Mouse (Mus musculus) adrenal gland, adult 18-20 months (tissue): ENCODE results near the gene Dgkz. TPM values are rescaled to one million over a fixed set of nuclear protein-coding genes. Genes with fewer than 3 reads are reported as not detected.

Experiments used
- DNase-seq, 2 experiments: peaks; one replicate each; pipeline ENCODE4 v3.0.0; 2021 to 2022; ENCODE audit warnings: low spot score in 2 of 2
- long read RNA-seq, 2 experiments: library from polyadenylated mRNA; stranded (forward); transcript quantifications; one replicate each; pipeline ENCODE4 v2.0.0; 2021
- total RNA-seq, 2 experiments: library from RNA; stranded (reverse); gene quantifications; 1 replicate in 1 of 2; 2 replicates in 1 of 2; pipeline ENCODE4 v1.2.3; 2021

The Dgkz gene
- 10 to 100 TPM; 38.9 to 40.3 TPM for total RNA-seq
- long read RNA-seq, experiment 1, partial matches to known transcripts: 2 of 21 reads
- long read RNA-seq, experiment 1, other reads (novel, unspliced or antisense): 15 of 21 reads
- long read RNA-seq, experiment 2, partial matches to known transcripts: 8 of 22 reads
- long read RNA-seq, experiment 2, other reads (novel, unspliced or antisense): 8 of 22 reads

DNA sequence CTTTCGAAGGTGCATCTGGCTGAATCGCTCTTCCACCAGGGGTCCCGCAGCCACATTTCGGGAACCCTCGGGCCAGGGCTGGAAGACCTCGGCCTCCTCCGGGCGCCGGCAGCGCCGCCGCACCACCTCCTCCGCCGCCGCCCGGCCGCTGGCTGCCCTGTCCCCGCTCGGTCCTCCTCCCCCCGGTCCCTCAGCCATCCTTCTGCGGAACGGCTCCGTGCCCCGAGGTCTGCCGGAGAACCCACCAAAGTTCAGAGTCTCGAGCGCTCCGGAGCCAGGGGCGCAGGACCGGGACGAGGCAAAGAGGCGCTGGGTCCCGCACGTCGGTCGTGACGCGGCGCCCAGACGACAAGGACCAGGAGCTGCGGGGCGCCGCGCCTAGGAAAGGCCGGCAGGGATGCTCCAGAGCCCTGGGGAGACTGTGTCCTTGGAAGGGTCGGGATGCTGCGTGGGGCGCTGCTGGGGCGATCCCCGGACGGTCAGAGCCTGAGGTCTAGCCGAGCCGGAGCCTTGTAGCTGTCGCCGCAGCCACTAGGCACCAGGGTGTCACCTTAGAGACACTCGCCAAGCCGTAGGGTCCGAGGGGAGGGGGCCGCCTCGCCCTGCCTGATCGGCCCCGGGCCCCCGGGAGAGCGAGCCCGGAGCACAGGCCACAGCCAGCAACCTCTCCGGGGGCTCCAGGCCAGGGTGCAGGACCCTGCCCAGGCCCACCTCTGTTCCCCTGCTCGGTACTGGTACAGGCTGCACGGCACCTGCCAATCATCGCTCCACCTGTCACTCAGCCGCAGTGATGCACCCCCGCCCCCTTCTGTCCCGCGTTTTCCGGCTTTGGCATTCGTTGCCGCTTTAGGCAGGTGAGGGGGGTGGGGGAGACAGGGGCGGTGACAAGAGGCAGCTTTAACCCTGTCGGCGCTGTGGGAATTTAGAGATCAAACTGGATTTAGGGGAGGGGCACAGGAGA, at the start of gene Dgkz:
Gene Dgkz, minus strand, starts transcription at position 284 of the 961 bp plus-strand sequence.
- no peak for DNase-seq

DNA sequence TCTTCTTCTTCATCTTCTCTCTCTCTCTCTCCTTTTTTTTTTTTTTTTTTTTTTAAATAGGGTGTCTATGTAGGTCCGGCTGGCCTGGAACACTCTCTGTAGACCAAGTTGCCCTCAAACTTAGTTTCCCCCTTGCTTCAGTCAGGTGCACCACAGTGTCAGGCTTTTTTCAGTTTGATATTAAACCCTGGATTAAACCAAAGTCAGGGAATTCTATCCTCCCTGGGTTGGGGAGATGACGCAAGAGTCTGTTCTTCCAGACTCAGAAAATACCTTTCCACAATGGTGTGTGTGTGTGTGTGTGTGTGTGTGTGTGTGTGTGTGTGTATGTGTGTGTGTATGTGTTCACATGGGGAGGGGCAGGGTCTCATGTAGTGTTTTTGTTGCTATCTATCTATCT, 49.5 kb upstream of the Dgkz start:
- DNase-seq: no peak

DNA sequence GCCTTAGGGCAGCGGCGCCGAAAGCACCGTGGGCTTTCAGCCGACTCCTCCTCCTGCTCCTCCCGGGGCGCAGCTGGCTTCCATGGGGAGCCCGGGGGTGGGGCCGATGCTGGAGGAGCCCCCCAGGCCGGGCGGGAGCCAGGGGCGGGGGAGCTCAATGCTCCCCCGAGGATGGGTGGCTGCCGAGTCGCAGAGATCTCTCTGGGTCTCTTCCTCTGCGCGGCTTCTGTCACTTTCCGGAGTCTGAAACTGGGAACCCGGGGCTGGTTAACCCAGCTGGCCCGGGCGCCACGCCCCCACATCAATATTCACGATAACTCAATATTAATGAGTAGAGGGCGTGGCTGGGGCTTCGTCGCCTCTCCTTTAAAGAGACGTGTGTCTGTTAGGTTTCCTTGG, 48.6 kb upstream of the Dgkz start, which contains the start of gene Creb3l1:
Gene Creb3l1, minus strand, starts transcription at position 229 of the 399 bp plus-strand sequence.
- DNase-seq: peak; percentile 61 to 80

DNA sequence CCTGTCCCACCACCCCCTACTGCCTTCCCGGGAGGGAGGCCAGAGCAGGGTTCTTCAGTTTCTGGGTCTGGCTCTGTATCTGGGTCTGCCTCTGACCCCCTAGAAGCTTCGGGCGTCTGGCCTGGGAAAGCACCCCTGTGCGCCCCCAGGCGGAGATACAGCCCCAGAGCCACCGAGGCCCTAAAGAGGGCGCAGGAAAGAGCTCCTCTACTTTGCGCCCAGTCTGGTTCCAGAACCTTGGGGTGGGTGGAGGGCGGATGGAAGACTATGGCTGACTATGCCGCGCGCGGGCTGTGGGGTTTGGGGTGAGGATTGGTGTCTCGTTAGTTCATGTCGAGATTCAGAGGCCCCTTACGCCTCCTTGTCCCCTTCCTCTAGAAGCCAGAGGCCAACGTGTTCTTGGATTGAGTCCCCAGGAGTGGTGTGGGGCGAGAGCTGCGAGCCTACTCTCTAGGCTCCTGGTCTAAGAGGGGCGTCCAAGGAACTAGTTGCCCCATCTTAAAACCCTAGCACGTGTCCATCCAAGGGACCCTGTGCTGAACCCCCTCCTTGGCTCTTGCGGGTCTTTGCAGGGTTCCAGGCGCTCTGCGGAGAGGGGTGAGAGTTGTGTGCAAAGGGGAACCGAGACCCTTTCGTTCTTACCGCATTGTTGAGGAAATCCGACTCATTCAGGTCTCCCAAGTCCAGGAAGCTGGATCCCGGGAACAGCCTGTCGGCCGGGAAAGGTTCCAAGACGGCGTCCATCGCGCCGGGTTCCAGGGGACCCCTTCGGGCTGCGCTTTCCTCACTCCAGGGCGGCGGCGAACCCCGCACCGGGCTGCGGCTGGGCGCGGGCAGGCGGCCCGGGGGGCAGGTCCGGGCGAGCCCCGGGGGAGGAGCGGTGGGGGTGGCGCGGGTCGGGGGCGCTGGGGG, 48.0 kb upstream of the Dgkz start:
- peak in 1 of 2 experiments; percentile 54 for DNase-seq

DNA sequence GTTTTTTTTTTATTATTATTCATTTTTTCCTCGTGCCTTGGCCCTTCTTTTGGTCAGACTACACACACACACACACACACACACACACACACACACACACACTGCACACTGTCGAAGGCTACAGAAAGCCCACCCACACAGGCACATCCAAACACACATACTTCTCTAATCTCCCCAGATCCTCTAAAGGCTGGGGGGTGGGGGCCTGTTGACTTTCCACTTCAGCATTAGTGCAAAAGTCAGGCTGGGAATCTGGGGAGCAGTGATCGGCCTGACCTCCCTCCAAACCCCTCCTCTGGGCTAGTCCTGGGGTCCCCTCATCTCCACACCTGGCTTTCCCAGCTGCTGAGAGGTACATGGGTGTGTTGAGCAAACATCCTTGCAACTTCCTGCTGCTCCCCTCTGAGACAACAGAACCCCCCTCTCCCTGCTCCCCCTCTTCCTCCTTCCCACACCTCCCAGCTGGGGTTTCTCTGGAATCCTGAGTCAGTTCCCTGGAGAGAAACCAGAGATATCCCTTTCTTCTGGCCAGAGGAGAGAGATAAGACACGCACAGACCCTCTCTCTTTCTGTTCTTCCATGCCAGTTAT, 45.1 kb upstream of the Dgkz start:
- DNase-seq: no peak

DNA sequence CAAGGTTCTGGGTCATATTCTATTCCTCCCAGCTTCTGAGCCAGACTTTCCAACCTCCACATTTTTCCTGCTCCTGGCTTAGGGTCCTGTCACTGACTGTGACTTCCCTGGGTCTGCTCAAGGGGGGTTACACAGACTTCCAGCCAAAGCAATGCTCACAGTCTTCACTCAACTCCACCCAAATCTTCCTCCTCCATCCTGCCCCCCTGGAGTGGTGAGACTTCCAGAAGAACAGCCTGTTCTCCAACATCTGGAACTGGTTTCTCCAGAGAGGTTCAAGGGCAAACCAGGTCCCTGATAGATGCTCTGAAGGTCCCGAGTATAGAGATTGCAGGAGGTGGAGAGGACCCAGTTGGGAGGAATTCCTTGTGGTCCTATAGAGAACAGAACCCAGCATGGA, 41.8 kb upstream of the Dgkz start:
- DNase-seq: no peak

DNA sequence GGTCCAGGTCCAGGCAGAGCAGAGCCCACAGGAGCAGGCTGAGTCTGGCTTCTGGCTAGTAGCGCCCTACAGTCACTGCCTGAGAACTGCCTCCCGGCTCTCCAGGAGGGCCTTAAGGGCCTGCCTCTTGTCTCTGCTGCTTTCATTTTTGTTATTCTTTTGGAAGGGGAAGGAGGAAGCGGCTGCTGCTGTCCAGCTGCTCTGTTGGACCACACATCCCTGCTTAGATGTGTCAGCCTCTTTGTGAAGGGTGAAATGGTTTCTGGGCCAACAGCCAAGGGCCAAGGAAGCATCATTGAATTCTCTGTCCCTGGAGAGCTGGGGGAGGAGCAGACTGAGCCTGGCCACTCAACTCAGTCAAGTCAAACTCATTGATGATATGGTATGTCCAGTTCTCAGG, 41.3 kb upstream of the Dgkz start:
- DNase-seq: peak; percentile 55

DNA sequence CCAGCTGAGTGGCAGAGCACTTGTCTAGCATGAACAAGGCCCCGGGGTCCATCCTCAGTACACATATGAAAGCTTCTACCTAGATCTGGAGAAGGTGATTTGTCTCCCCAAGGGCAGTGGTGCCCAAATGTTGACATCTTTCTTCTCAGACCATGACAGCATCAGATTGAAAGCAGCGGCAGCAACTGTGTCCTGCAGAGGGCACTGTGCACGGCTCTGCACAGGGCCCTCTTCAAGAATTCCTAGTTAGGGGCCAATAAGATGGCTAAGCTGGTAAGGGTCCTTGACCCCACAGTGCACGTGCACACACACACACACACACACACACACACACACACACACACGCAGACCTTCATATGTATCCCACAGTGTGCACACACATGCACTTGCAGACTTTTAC, 39.2 kb upstream of the Dgkz start:
- DNase-seq: no peak

DNA sequence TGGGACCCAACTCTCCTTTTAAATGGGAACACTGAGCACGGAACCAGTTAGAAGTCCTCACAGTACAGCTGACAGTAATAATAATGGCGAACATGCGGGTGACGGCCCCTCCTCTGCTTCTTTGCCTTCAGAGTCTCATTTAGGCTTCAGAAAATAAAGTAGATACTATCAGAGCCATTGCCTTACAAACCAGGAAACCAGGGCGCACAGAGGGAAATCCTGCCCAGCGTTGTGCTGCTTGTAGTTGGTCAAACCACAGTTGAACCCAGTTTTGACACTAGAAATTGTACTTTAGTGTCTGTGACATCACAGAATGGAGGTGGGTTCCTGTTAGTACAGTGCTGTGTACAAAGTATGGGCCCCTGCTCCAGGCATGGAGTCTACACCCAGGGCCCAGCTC, 38.6 kb upstream of the Dgkz start:
- no peak for DNase-seq

DNA sequence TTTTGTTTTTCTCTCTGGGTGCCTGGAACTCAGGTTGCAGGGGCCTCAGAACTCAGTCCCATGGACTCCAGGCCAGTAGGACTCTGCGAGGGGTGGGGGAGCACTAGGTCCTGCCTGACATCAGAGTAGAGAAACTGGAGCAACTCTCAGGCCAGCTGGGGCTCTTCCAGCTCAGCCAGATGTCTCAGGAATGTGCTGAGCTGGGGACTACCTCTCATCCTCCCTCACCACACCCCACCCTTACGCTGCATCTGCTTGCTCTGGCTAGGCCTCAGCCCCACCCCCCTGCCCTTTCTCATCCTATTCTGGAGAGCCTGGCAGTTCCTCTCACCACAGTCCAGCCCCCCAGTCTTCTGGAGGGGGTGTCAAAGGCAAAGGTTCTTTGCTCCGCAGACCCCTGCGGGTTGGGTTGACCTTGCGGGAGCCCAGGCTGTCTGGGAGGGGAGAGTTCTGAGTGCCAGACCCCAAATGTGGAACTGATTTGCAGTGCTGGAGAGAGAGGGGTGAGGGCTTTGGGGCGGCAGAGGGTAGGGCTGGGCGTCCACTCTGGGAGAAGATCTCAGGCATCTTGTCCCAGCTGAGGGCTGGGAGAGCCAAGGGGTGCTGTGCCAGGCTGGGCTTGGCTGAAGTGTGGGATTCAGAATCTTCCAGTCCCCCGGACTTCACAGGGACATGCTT, 37.2 kb upstream of the Dgkz start:
- no peak for DNase-seq

DNA sequence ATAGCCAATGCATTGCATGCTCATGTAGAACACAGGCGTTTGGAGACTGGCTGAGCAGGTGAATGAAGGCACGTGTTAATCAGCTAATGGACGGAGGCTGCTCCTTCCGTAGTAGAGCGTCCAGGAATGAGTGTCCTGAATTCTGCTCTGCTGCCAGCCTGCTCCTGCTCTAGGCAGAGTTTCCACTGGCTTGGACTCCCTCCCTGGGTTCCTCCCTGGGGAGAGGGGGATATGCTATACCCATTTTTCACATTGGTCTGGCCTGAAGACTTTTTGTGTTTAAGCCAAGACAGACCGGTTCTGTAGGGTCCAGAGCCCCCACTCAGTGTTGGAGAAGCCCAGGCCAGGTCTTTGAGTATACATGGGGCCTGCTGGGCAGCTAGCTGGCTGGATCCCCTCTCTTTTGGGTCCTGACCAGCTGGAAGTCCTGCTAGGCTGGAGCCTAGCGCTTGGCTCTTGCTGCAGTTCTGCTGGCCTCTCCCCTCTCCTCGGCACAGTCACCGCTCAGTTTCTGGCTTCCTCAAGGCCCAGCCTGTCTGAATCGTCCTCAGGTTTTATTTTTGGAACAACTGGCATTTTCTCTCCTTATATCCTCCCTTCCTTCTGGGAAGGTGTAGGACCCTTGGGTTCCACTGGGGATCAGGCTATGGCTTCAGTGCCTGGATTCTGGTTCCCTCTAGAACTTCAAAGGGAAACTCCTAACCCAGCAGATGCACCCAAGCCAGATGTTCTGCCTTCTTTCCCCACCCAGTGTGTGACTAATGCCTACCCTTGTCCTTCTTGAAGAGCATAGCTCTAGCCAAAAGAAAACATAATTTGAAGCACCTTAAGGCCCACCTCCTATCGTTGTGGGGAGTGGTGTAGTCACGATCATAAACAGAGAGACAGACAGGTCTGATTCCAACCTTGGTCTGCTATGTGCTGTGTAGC, 36.0 kb upstream of the Dgkz start:
- no peak for DNase-seq

DNA sequence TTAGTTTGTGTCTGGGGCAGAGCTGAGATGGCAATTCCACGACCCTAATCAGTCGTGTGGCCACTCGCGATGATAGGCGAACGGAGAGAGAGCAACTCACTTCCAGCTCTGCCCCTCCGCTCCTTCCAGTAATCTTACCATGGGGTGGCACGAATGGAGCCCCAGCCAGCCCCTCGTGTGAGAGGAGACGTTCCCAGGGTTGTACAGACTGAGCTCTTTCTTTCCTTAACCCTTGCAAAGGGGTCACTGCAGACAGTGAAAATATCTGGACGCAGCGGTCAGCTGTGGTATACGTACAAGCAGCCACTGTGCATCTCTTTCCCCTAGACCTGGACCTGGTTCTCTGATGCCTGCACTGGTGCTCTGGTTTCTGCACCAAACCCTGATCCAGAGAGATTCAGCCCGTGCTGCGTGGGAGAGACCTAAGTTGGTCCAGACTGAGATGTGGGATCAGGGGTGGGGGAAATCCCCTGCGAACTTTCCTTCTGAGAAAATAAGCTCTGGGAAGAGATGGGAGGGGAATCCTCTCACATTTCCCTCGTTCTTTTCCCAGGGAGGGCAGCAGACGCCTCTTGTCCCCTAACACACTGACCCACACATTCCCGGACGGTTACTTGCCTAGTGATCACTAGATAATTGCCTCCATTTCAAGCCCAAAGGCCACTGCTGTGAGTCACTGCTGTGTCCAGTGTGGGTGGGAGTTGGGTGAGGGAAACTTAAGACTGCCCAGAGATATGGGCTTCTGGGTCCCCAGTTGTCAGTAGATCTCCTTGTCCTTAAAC, 33.1 kb upstream of the Dgkz start:
- DNase-seq: no peak

DNA sequence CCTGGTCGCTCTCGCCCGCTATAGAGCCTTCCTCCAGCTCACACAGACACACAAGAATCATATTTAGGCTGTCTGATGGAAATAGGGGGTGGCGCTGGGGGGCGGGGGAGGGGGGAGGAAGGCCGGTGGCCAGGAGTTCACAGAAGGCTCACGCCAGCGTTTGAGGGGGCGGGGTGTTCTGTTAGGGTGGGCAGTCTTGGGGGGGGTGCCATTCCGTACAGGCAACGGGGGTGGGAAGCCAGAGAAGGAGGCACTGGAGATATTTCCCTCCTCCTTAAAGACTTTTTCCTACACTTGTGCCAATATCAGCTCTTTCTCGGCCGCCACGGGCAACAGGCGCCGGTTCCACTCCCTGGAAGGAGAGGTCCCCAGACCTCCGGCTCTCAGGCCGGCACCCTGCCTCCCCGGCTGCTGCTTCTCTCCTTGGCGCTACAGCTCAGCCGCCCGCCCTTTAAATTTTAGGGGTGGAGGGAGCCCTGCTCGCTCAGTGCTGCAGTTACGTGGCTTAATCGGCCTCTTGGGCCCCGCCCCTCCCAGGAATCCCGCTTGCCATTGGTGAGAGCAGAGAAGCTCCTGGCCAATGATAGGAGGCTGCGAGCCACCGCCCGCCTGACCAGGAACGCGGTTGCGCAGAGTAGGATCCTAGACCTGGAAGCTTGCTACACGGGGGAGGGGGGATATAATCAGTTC, 32.4 kb upstream of the Dgkz start:
- peak; percentile 90 for DNase-seq

DNA sequence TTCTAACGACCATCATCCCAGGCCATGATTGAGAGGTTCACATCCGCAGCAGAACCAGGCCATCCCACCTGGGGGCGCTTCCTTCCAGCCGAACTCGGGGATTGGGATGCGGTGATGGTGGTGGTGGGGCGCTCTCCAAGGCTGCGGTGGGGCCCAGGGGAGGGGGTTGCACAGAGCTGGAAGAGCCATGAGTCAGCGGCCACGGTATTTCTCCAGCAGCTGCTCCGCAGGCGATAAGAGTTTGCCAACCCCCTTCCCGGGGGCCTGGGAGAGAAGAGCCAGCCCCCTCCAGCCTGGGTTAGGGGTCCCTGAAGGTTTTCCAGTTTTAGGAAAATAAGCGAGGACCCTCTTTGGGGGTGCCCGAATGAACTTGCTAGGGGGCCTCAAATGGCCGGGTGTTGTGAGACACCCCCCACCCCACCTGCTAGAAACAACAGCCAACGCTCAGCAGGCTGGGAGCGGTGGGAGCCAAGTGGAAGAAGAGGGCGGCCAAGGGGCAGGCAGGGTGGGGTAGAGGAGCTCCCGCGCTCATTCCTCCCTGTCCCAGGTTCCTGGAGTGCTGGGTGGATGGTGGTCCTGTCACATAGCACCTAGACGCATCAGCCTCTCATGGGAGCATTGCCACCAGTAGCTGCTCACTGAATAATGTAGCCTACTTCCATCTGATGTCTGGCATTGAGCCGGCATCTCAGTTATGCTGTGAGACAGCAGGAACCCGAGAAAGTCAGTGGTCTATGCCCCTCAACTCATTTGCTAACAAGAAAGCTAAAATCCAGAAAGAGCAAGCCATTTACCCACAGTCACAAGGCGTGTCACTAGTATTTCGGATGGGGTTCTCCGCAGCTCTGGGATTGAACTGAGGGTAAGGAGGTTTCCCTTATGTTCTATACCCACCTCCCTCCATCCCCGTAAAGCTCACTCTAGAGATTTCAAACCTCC, 31.6 kb upstream of the Dgkz start:
- DNase-seq: peak in 1 of 2 experiments; percentile 56

DNA sequence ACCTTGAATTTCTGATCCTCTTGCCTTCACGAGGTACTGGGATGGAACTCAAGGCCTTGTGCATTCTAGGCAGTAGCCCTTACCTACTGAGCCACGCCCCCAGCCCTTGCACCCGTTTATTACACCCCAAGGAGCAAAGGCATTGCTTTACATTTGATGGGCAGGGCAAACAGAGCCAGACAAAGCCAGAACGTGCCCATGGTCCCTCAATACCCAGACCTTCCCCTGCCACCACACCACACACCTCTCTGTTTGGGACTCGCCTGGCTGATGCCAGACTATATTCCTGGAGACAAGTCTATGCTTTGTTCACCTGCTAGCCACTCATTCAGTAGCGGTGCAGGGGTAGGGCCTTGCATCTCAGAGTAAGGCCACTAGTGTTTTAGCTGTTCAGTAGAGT, 30.8 kb upstream of the Dgkz start:
- no peak for DNase-seq

DNA sequence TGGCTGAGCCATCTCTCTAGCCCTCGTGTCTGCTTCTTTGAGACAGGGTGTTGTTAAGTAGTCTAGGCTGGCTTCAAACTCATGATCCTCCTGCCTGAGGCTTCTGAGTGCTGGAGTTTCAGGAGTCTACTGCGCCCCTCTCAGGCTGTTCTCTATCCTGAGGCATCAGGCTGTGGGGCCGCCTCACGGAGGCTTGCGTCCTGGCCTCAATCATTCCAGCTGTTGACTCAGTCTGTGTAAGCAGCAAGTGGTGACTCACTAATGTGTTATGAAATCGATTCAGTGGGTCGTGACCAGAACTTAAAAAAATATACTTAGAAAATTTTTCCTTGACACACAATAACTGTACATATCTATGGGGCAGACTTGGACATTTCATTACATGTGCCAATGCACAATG, 29.0 kb upstream of the Dgkz start:
- DNase-seq: no peak
